Mouse (Mus musculus): Measurements from ENCODE around the gene Tmem132e. TPM values are rescaled to one million over a fixed set of nuclear protein-coding genes. Genes with fewer than 3 reads are reported as not detected.

Gene Tmem132e
- polyA plus RNA-seq, 1 experiment from 2014 or later: 0.15 TPM

DNA sequence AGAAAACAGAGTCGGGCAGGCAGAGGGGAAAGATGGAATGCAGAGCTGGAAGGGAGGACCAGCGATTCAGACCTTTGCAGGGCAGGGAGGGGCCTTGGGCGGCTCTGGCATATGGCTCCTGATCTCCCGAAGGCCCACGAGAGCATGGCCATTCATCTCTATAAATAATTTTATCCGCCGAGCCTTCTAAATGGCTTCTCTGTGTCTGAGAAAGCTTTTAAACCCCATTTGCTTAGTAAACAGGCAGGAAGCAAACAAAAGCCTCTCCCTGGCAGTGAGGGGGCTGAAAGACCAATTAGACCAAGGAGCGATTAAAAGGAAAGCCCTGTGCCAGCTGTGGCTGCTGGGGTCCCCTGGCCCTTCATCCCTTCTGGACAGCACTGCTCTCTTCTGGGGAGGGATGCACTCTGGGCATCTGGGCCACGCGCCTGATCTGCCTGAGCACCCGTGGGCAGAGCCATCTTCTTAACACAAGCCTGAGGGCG is 84.5 kb downstream of the Tmem132e start:
- no peaks in the 10 kb centered on the region for H3K9me3 ChIP-seq (ENCODE audit: control insufficient read depth, low read length)
- ATAC-seq (ENCODE audit: insufficient number of reproducible peaks, insufficient read depth, low FRiP score, low read depth): no peak
- H3K4me3 ChIP-seq (ENCODE audit: control insufficient read depth in 1 of 2, insufficient read depth in 1 of 2, low read depth in 1 of 2, low read length in 2 of 2): no peak overlapping the region
- no peak overlapping the region for H3K9ac ChIP-seq (ENCODE audit: low read length)
- no peaks in the 10 kb centered on the region for H3K27me3 ChIP-seq (ENCODE audit: control insufficient read depth, insufficient read depth, low read length)
- no peaks in the 10 kb centered on the region for H3K36me3 ChIP-seq (ENCODE audit: control insufficient read depth, insufficient read depth, low read length)
- no peak overlapping the region for H3K27ac ChIP-seq (replicated peaks in 1 of 2; ENCODE audit: control insufficient read depth in 1 of 2, insufficient read depth in 1 of 2, low read depth in 2 of 2, low read length in 2 of 2)
- 57% methylated on average over 12 of the region's 12 CpGs for WGBS
- no peak overlapping the region for H3K4me2 ChIP-seq (ENCODE audit: low read length)
- H3K4me1 ChIP-seq (ENCODE audit: control insufficient read depth in 2 of 2, insufficient read depth in 2 of 2, low read length in 2 of 2): no peaks in the 10 kb centered on the region

DNA sequence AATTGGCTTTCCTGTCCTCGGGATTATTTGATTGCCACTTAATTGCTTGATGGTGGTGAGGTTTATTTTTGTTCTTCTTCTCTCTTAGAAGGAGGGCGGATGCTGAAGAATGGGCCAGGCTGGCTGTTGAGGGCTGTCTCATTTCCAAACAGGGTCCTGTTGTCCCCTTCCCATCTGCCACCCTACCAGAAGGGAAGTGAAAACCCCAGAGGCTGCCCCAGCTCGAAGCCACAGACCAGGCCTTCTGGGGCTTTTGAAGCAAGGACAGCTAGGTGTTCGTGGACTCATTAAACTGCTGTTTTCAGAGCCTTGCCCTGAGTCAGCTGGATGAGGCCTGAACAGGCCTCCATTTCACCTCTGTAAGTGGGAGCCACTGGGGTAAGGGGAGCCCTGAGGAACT is 87.4 kb downstream of the Tmem132e start:
- ATAC-seq (ENCODE audit: insufficient number of reproducible peaks, insufficient read depth, low FRiP score, low read depth): no peak
- no peaks in the 10 kb centered on the region for H3K27me3 ChIP-seq (ENCODE audit: control insufficient read depth, insufficient read depth, low read length)
- 63% methylated on average over 4 of the region's 4 CpGs for WGBS
- H3K27ac ChIP-seq (replicated peaks in 1 of 2; ENCODE audit: control insufficient read depth in 1 of 2, insufficient read depth in 1 of 2, low read depth in 2 of 2, low read length in 2 of 2): no peak overlapping the region
- H3K9me3 ChIP-seq (ENCODE audit: control insufficient read depth, low read length): no peaks in the 10 kb centered on the region
- no peaks in the 10 kb centered on the region for H3K4me1 ChIP-seq (ENCODE audit: control insufficient read depth in 2 of 2, insufficient read depth in 2 of 2, low read length in 2 of 2)
- no peak overlapping the region for H3K9ac ChIP-seq (ENCODE audit: low read length)
- no peaks in the 10 kb centered on the region for H3K36me3 ChIP-seq (ENCODE audit: control insufficient read depth, insufficient read depth, low read length)
- H3K4me3 ChIP-seq (ENCODE audit: control insufficient read depth in 1 of 2, insufficient read depth in 1 of 2, low read depth in 1 of 2, low read length in 2 of 2): no peak overlapping the region
- H3K4me2 ChIP-seq (ENCODE audit: low read length): no peak overlapping the region

DNA sequence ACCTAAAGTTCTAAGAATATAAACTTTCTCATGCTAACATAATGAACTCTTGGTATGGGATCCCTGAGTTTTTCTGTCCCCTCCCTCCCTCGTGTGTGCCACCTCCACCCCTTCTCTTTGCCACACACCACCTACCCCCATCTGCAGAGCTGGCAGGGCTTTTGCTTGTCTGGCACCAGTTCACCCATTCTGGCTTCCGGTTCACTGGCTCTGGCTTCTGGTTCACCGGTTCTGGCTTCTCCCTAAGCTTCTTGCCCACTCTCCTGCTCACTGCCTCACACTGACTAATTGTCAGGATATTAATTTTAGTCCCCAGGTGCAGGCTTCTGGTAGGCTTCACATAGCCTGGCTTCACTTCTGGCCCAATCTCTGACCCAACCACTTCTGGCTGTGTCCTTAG is 88.7 kb downstream of the Tmem132e start:
- H3K9me3 ChIP-seq (ENCODE audit: control insufficient read depth, low read length): no peaks in the 10 kb centered on the region
- no peak overlapping the region for H3K4me3 ChIP-seq (ENCODE audit: control insufficient read depth in 1 of 2, insufficient read depth in 1 of 2, low read depth in 1 of 2, low read length in 2 of 2)
- H3K4me2 ChIP-seq (ENCODE audit: low read length): no peak overlapping the region
- 72% methylated on average over 3 of the region's 3 CpGs for WGBS
- H3K27ac ChIP-seq (replicated peaks in 1 of 2; ENCODE audit: control insufficient read depth in 1 of 2, insufficient read depth in 1 of 2, low read depth in 2 of 2, low read length in 2 of 2): no peak overlapping the region
- H3K36me3 ChIP-seq (ENCODE audit: control insufficient read depth, insufficient read depth, low read length): no peaks in the 10 kb centered on the region
- H3K4me1 ChIP-seq (ENCODE audit: control insufficient read depth in 2 of 2, insufficient read depth in 2 of 2, low read length in 2 of 2): no peaks in the 10 kb centered on the region
- H3K27me3 ChIP-seq (ENCODE audit: control insufficient read depth, insufficient read depth, low read length): no peaks in the 10 kb centered on the region
- H3K9ac ChIP-seq (ENCODE audit: low read length): no peak overlapping the region
- no peak for ATAC-seq (ENCODE audit: insufficient number of reproducible peaks, insufficient read depth, low FRiP score, low read depth)

DNA sequence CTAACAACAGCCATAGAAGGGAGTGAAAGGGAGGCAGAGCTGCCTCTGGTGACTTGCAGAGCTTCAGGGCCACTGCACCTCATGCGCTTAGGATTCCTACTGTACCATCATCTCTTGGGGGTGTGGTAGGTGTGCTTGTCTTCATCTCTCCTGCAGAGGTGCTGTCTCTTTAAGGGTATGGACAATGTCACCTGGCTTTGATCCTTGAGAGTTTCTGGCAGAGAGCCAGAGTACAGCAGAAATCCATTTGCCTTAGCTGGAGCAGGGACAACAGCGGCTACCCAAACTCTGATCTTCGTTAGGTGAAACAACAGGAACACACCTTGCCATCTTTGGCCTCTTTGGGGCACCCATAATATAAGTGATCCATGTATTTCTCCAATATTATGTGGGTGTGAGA is 92.2 kb downstream of the Tmem132e start:
- Histone ChIP-seq H3K9ac (ENCODE audit: low read length) (no peak overlapping the region), H3K4me3 (ENCODE audit: control insufficient read depth in 1 of 2, insufficient read depth in 1 of 2, low read depth in 1 of 2, low read length in 2 of 2) (no peak overlapping the region), H3K4me1 (ENCODE audit: control insufficient read depth in 2 of 2, insufficient read depth in 2 of 2, low read length in 2 of 2) (no peaks in the 10 kb centered on the region), H3K9me3 (ENCODE audit: control insufficient read depth, low read length) (0 out of 2 replicates have a peak, but pooled peaks cover 3% of the 10 kb centered on the region), H3K27me3 (ENCODE audit: control insufficient read depth, insufficient read depth, low read length) (no peaks in the 10 kb centered on the region), H3K27ac (replicated peaks in 1 of 2; ENCODE audit: control insufficient read depth in 1 of 2, insufficient read depth in 1 of 2, low read depth in 2 of 2, low read length in 2 of 2) (no peak overlapping the region), H3K36me3 (ENCODE audit: control insufficient read depth, insufficient read depth, low read length) (no peaks in the 10 kb centered on the region), H3K4me2 (ENCODE audit: low read length) (no peak overlapping the region)
- no peak for ATAC-seq (ENCODE audit: insufficient number of reproducible peaks, insufficient read depth, low FRiP score, low read depth)
- WGBS: 70% methylated on average over 3 of the region's 3 CpGs

DNA sequence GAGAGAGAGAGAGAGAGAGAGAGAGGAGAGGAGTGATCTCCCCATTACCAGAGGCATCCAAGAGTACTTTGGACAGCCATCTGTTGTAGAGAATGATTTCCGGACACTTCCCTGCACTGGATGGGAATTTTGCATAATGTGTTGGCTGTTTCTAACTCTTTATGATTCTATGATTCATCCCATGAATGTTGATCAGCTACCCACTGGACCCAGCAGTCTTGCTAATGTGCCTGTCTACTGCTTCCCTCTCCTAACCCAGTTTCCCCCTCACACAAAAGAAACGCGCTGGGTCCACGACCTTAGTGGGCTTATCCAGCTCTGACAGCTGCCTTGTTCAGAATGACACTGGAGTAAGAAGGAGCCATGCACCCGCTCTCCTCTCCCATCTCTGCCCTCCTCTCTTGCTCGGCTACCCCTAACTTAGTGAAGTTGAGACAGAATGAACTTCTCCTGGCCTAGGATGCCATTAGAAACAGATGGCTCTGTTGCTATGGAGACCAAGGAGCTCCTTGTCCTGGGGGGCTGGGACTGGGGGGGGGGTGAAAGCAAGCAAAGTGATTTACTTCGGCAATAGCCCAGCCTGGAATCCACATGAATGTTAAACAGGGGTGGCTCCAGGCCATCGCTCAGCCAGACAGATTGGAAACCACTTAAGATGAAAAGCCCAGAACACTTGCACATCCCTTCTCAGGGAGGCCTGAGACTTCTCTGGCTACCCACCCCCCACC is 98.8 kb downstream of the Tmem132e start:
- no peak overlapping the region for H3K9ac ChIP-seq (ENCODE audit: low read length)
- H3K36me3 ChIP-seq (ENCODE audit: control insufficient read depth, insufficient read depth, low read length): no peaks in the 10 kb centered on the region
- H3K27ac ChIP-seq (replicated peaks in 1 of 2; ENCODE audit: control insufficient read depth in 1 of 2, insufficient read depth in 1 of 2, low read depth in 2 of 2, low read length in 2 of 2): no peak overlapping the region
- ATAC-seq (ENCODE audit: insufficient number of reproducible peaks, insufficient read depth, low FRiP score, low read depth): no peak
- no peak overlapping the region for H3K4me3 ChIP-seq (ENCODE audit: control insufficient read depth in 1 of 2, insufficient read depth in 1 of 2, low read depth in 1 of 2, low read length in 2 of 2)
- H3K9me3 ChIP-seq (ENCODE audit: control insufficient read depth, low read length): 0 out of 2 replicates have a peak, but pooled peaks cover 3% of the 10 kb centered on the region
- 55% methylated on average over 8 of the region's 8 CpGs for WGBS
- H3K4me2 ChIP-seq (ENCODE audit: low read length): no peak overlapping the region
- no peaks in the 10 kb centered on the region for H3K4me1 ChIP-seq (ENCODE audit: control insufficient read depth in 2 of 2, insufficient read depth in 2 of 2, low read length in 2 of 2)
- H3K27me3 ChIP-seq (ENCODE audit: control insufficient read depth, insufficient read depth, low read length): no peaks in the 10 kb centered on the region

DNA sequence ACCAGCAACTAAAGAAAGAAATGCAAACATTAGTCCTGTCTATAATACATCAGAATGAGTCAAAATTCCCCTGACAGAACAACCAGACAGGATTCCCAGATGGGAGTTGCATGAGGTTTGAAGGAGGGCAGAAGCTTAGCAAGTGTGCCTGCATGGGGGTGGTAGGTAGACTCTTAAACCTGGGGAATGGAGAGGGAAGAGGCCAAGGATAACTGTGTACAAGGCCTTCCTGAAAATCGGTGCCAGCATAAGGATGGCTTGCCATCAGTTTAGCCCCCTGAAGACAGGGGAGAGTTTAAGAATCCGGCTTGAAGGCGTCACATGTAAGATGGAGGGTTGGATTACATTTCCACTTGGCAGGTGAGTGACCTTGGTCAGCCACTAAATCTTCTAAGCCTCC is 102.2 kb downstream of the Tmem132e start:
- H3K36me3 ChIP-seq (ENCODE audit: control insufficient read depth, insufficient read depth, low read length): no peaks in the 10 kb centered on the region
- H3K27ac ChIP-seq (replicated peaks in 1 of 2; ENCODE audit: control insufficient read depth in 1 of 2, insufficient read depth in 1 of 2, low read depth in 2 of 2, low read length in 2 of 2): no peak overlapping the region
- H3K4me3 ChIP-seq (ENCODE audit: control insufficient read depth in 1 of 2, insufficient read depth in 1 of 2, low read depth in 1 of 2, low read length in 2 of 2): no peak overlapping the region
- no peak for ATAC-seq (ENCODE audit: insufficient number of reproducible peaks, insufficient read depth, low FRiP score, low read depth)
- no peak overlapping the region for H3K9ac ChIP-seq (ENCODE audit: low read length)
- H3K4me2 ChIP-seq (ENCODE audit: low read length): no peak overlapping the region
- no peaks in the 10 kb centered on the region for H3K27me3 ChIP-seq (ENCODE audit: control insufficient read depth, insufficient read depth, low read length)
- H3K9me3 ChIP-seq (ENCODE audit: control insufficient read depth, low read length): no peaks in the 10 kb centered on the region
- H3K4me1 ChIP-seq (ENCODE audit: control insufficient read depth in 2 of 2, insufficient read depth in 2 of 2, low read length in 2 of 2): no peaks in the 10 kb centered on the region
- 86% methylated on average over 3 of the region's 3 CpGs for WGBS

Other genes with a start within 250 kb of the Tmem132e start
- not detected in 2 replicates for gene Ccl1, start 83.2 kb upstream of the Tmem132e start, polyA plus RNA-seq (2014; fragmentation: Nextera tagmentation; extraction: Ambion mirVana)

All from heart, embryonic 14.5 days (tissue).